Mouse (Mus musculus): ENCODE measurements at regions not wholly inside any gene's neighbourhood (a gene's known extent, or its start where the extent isn't known, plus 50 kb on each side); places are given as distances from the start of the nearest gene placed in this dataset.
"Not testable (repeated sequence)": the region's sequence is repeated elsewhere in the genome, so short reads cannot be mapped to it uniquely, and the experiment has no call there.

GRCm38 (mm10) chr9:48047846-48048245, 114.0 kb upstream of the Nxpe4 start:
- peak; percentile 37 to 64 for DNase-seq (ENCODE audit: low spot score in 2 of 2)

GRCm38 (mm10) chr9:48053580-48053979, 108.2 kb upstream of the Nxpe4 start:
- no peak for DNase-seq (ENCODE audit: low spot score in 2 of 2)

GRCm38 (mm10) chr9:48055246-48055645, 106.6 kb upstream of the Nxpe4 start:
- DNase-seq (ENCODE audit: low spot score in 2 of 2) = no peak

GRCm38 (mm10) chr9:48058599-48058998, 103.2 kb upstream of the Nxpe4 start:
- DNase-seq (ENCODE audit: low spot score in 2 of 2) = peak in 1 of 2 experiments; percentile 25

- DNase-seq (ENCODE audit: low spot score in 2 of 2) = no peak
These were observed 102.2 kb upstream of the Nxpe4 start for GRCm38 (mm10) chr9:48059549-48060165.

- no peak for DNase-seq (ENCODE audit: low spot score in 2 of 2)
These were observed 100.8 kb upstream of the Nxpe4 start for GRCm38 (mm10) chr9:48060996-48061395.

GRCm38 (mm10) chr9:48066730-48067345, 95.0 kb upstream of the Nxpe4 start:
- DNase-seq (ENCODE audit: low spot score in 2 of 2) = peak; percentile 39 to 51

- DNase-seq (ENCODE audit: low spot score in 2 of 2) = no peak
These were observed 89.2 kb upstream of the Nxpe4 start for GRCm38 (mm10) chr9:48072592-48072991.

GRCm38 (mm10) chr9:48073096-48073495, 88.7 kb upstream of the Nxpe4 start:
- peak; percentile 23 to 37 for DNase-seq (ENCODE audit: low spot score in 2 of 2)

GRCm38 (mm10) chr9:48075661-48076240, 86.1 kb upstream of the Nxpe4 start:
- DNase-seq (ENCODE audit: low spot score in 2 of 2) = no peak

- DNase-seq (ENCODE audit: low spot score in 2 of 2) = no peak
These were observed 79.4 kb upstream of the Nxpe4 start for GRCm38 (mm10) chr9:48082461-48082860.

GRCm38 (mm10) chr9:48084196-48084595, 77.6 kb upstream of the Nxpe4 start:
- not testable (repeated sequence) for DNase-seq (ENCODE audit: low spot score in 2 of 2)

- no peak for DNase-seq (ENCODE audit: low spot score in 2 of 2)
These were observed 72.2 kb upstream of the Nxpe4 start for GRCm38 (mm10) chr9:48089661-48090060.

- no peak for DNase-seq (ENCODE audit: low spot score in 2 of 2)
These were observed 67.1 kb upstream of the Nxpe4 start for GRCm38 (mm10) chr9:48094756-48095155.

- DNase-seq (ENCODE audit: low spot score in 2 of 2) = no peak
These were observed 62.0 kb upstream of the Nxpe4 start for GRCm38 (mm10) chr9:48099846-48100245.

GRCm38 (mm10) chr9:48106441-48107167, 55.2 kb upstream of the Nxpe4 start:
- DNase-seq (ENCODE audit: low spot score in 2 of 2) = no peak

- DNase-seq (ENCODE audit: low spot score in 2 of 2) = no peak
These were observed 52.7 kb upstream of the Nxpe4 start for GRCm38 (mm10) chr9:48108994-48109619.

- peak; percentile 49 to 56 for DNase-seq (ENCODE audit: low spot score in 2 of 2)
These were observed 50.4 kb upstream of the Nxpe4 start for GRCm38 (mm10) chr9:48111316-48111890.
